Mouse (Mus musculus): ENCODE measurements at regions not wholly inside any gene's neighbourhood (a gene's known extent, or its start where the extent isn't known, plus 50 kb on each side); places are given as distances from the start of the nearest gene placed in this dataset.

- in situ Hi-C loops (cut with MboI; ENCODE audit: low pct_ligation_motif_present, low pct_unique_long_range_greater_than_20kb, low sequenced_read_pairs) (no loop called here), dilution Hi-C loops (cut with MboI; ENCODE audit: extremely low pct_ligation_motif_present, extremely low pct_unique_long_range_greater_than_20kb, low sequenced_read_pairs) (no loop called here)
- Histone ChIP-seq H3K27ac (ENCODE audit: insufficient read depth, low read depth) (no peak overlapping the region), H3K9ac (ENCODE audit: insufficient read depth, low read depth) (no peak overlapping the region), H3K4me1 (ENCODE audit: control insufficient read depth in 1 of 2, insufficient read depth in 2 of 2) (no peaks in the 10 kb centered on the region), H3K79me2 (replicated peaks; ENCODE audit: control insufficient read depth, extremely low read depth, insufficient read depth, poor library complexity, severe bottlenecking) (no peaks in the 10 kb centered on the region), H3K27me3 (replicated peaks) (no peaks in the 10 kb centered on the region), H3K36me3 (replicated peaks in 1 of 2; ENCODE audit: control insufficient read depth in 1 of 2, insufficient read depth in 1 of 2, low read length in 1 of 2) (no peaks in the 10 kb centered on the region), H3K9me3 (replicated peaks; ENCODE audit: low read length) (no peaks in the 10 kb centered on the region), H3K4me3 (replicated peaks in 1 of 3; ENCODE audit: low read depth in 2 of 3, low read length in 2 of 3, poor library complexity in 1 of 3) (no peak overlapping the region), H3K4me2 (ENCODE audit: insufficient read depth, low read depth, poor library complexity, severe bottlenecking) (no peak overlapping the region)
- 0 out of 2 replicates have a peak, but pooled peaks have one; percentile 3 for TF ChIP-seq BHLHE40 (IDR thresholded peaks at IDR 0.05; ENCODE audit: low read depth, low read length)
- no peak for TF ChIP-seq ELF1 (IDR thresholded peaks at IDR 0.05; ENCODE audit: low read depth, low read length)
- no peak for DNase-seq (ENCODE audit: extremely low read depth)
These were observed 332.6 kb upstream of the Tgfbr2 start for GRCm38 (mm10) chr9:116507756-116508155.

DNA sequence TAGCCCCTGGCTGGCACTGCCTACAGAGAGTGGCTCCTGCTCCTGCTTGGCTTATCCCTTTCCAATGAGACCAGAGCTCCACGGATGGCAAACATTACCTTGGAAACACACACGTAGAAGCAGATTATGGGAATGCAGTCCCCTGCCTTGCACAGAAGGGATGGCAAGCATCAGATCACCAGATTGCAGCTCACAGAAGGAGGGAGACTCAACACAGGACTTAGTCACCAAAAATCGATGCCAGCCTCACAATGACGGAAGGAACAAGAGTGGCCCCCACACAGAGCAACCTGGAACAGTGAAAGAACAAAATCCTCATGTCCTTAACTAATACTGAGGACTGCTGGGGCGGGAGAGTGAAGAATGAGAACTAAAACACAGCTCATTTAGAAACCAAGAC, 327.7 kb upstream of the Tgfbr2 start:
- Histone ChIP-seq H3K79me2 (replicated peaks; ENCODE audit: control insufficient read depth, extremely low read depth, insufficient read depth, poor library complexity, severe bottlenecking) (no peaks in the 10 kb centered on the region), H3K4me3 (replicated peaks in 1 of 3; ENCODE audit: low read depth in 2 of 3, low read length in 2 of 3, poor library complexity in 1 of 3) (no peak overlapping the region), H3K36me3 (replicated peaks in 1 of 2; ENCODE audit: control insufficient read depth in 1 of 2, insufficient read depth in 1 of 2, low read length in 1 of 2) (no peaks in the 10 kb centered on the region), H3K27ac (ENCODE audit: insufficient read depth, low read depth) (no peak overlapping the region), H3K9me3 (replicated peaks; ENCODE audit: low read length) (no peaks in the 10 kb centered on the region), H3K9ac (ENCODE audit: insufficient read depth, low read depth) (no peak overlapping the region), H3K4me1 (ENCODE audit: control insufficient read depth in 1 of 2, insufficient read depth in 2 of 2) (no peaks in the 10 kb centered on the region), H3K4me2 (ENCODE audit: insufficient read depth, low read depth, poor library complexity, severe bottlenecking) (no peak overlapping the region), H3K27me3 (replicated peaks) (no peaks in the 10 kb centered on the region)
- no peak for TF ChIP-seq ZKSCAN1 (IDR thresholded peaks at IDR 0.05; ENCODE audit: borderline replicate concordance, low read depth, low read length)
- dilution Hi-C loops (cut with MboI; ENCODE audit: extremely low pct_ligation_motif_present, extremely low pct_unique_long_range_greater_than_20kb, low sequenced_read_pairs), result no loop called here
- in situ Hi-C loops (cut with MboI; ENCODE audit: low pct_ligation_motif_present, low pct_unique_long_range_greater_than_20kb, low sequenced_read_pairs), result no loop called here
- no peak for DNase-seq (ENCODE audit: extremely low read depth)

GRCm38 (mm10) chr9:116500951-116501350, 325.8 kb upstream of the Tgfbr2 start:
- DNase-seq (ENCODE audit: extremely low read depth), result no peak
- Histone ChIP-seq H3K9me3 (replicated peaks; ENCODE audit: low read length) (no peaks in the 10 kb centered on the region), H3K9ac (ENCODE audit: insufficient read depth, low read depth) (no peak overlapping the region), H3K4me2 (ENCODE audit: insufficient read depth, low read depth, poor library complexity, severe bottlenecking) (no peak overlapping the region), H3K27me3 (replicated peaks) (peaks cover 1% of the 10 kb centered on the region), H3K4me3 (replicated peaks in 1 of 3; ENCODE audit: low read depth in 2 of 3, low read length in 2 of 3, poor library complexity in 1 of 3) (no peak overlapping the region), H3K27ac (ENCODE audit: insufficient read depth, low read depth) (no peak overlapping the region), H3K4me1 (ENCODE audit: control insufficient read depth in 1 of 2, insufficient read depth in 2 of 2) (no peaks in the 10 kb centered on the region), H3K79me2 (replicated peaks; ENCODE audit: control insufficient read depth, extremely low read depth, insufficient read depth, poor library complexity, severe bottlenecking) (no peaks in the 10 kb centered on the region), H3K36me3 (replicated peaks in 1 of 2; ENCODE audit: control insufficient read depth in 1 of 2, insufficient read depth in 1 of 2, low read length in 1 of 2) (no peaks in the 10 kb centered on the region)
- in situ Hi-C loops (cut with MboI; ENCODE audit: low pct_ligation_motif_present, low pct_unique_long_range_greater_than_20kb, low sequenced_read_pairs), result no loop called here
- TF ChIP-seq GABPA (IDR thresholded peaks at IDR 0.05; ENCODE audit: insufficient replicate concordance, low read depth, low read length), result no peak
- no peak for TF ChIP-seq BHLHE40 (IDR thresholded peaks at IDR 0.05; ENCODE audit: low read depth, low read length)
- no peak for TF ChIP-seq TBP (conservative IDR thresholded peaks at IDR 0.05; ENCODE audit: low read depth, low read length)
- no peak for TF ChIP-seq ZNF384 (IDR thresholded peaks at IDR 0.05; ENCODE audit: low read depth, low read length)
- no peak for TF ChIP-seq JUND (conservative IDR thresholded peaks at IDR 0.05; ENCODE audit: low read depth, low read length)
- no peak for TF ChIP-seq ZKSCAN1 (IDR thresholded peaks at IDR 0.05; ENCODE audit: borderline replicate concordance, low read depth, low read length)
- no peak for TF ChIP-seq MYC (IDR thresholded peaks at IDR 0.05; ENCODE audit: low read depth, low read length)
- TF ChIP-seq HCFC1 (IDR thresholded peaks at IDR 0.05; ENCODE audit: low read depth, low read length), result no peak
- dilution Hi-C loops (cut with MboI; ENCODE audit: extremely low pct_ligation_motif_present, extremely low pct_unique_long_range_greater_than_20kb, low sequenced_read_pairs), result no loop called here
